Mouse (Mus musculus) liver, embryonic 14.5 days (tissue): Measurements from ENCODE around the gene Slc44a5. TPM values are rescaled to one million over a fixed set of nuclear protein-coding genes. Genes with fewer than 3 reads are reported as not detected.
A peak's percentile ranks its signal among the peaks of the same experiment; 100 is the strongest.

ENCODE experiments used
- ATAC-seq: fragments of 200-750 bp; cut with Nextera tagmentation; 2 replicates; pipeline ENCODE4 v1.8.0; 2017; ENCODE audit warnings: moderate number of reproducible peaks, mild to moderate bottlenecking, moderate library complexity; ENCODE audit not compliant: insufficient read depth
- DNase-seq, 3 experiments: peaks; one replicate each; pipeline ENCODE4 v3.0.0-alpha.2; 2012 to 2013; ENCODE audit warnings: low read depth in 3 of 3, low spot score in 3 of 3
- H3K27ac ChIP-seq: fragments of 300-500 bp; sonication (generic); 2 replicates; pipeline ENCODE4 v1.5.1; 2014; ENCODE audit warnings: moderate library complexity, mild to moderate bottlenecking, control low read depth, inconsistent platforms
- H3K27me3 ChIP-seq: fragments of 300-500 bp; sonication (generic); 2 replicates; pipeline ENCODE4 v1.6.1; 2014; ENCODE audit warnings: mild to moderate bottlenecking, low read length, moderate library complexity; ENCODE audit not compliant: control insufficient read depth, insufficient read depth
- H3K36me3 ChIP-seq: fragments of 300-500 bp; sonication (generic); replicated peaks from 2 replicates; pipeline ENCODE4 v1.6.1; 2014; ENCODE audit warnings: low read depth; ENCODE audit not compliant: control insufficient read depth, insufficient read depth
- H3K4me1 ChIP-seq, 2 experiments: fragments of 200-500 bp in 1 of 2; fragments of 300-500 bp in 1 of 2; sonication (generic) in 1 of 2; replicated peaks; 2 replicates each; pipeline ENCODE4 v1.6.1; 2012 to 2014; ENCODE audit warnings: antibody characterized with exemption in 1 of 2, inconsistent platforms in 1 of 2, low read length in 1 of 2; ENCODE audit not compliant: control insufficient read depth in 2 of 2, insufficient read depth in 2 of 2
- H3K4me2 ChIP-seq: fragments of 300-500 bp; sonication (generic); 2 replicates; pipeline ENCODE4 v1.6.1; 2014; ENCODE audit warnings: low read depth, mild to moderate bottlenecking, control low read depth, moderate library complexity
- H3K4me3 ChIP-seq, 2 experiments: fragments of 200-500 bp in 1 of 2; fragments of 300-500 bp in 1 of 2; sonication (generic) in 1 of 2; 2 replicates each; pipeline ENCODE4 v1.5.1; 2012 to 2014; ENCODE audit warnings: low read depth in 2 of 2, low read length in 2 of 2, mild to moderate bottlenecking in 2 of 2, control low read depth in 1 of 2, inconsistent platforms in 1 of 2, moderate library complexity in 1 of 2; ENCODE audit not compliant: insufficient read depth in 1 of 2
- H3K9ac ChIP-seq: fragments of 300-500 bp; sonication (generic); replicated peaks from 2 replicates; pipeline ENCODE4 v1.6.1; 2014; ENCODE audit warnings: mild to moderate bottlenecking, control low read depth, moderate library complexity
- H3K9me3 ChIP-seq: fragments of 300-500 bp; sonication (generic); 2 replicates; pipeline ENCODE4 v1.6.1; 2016; ENCODE audit warnings: low read length, mixed read lengths; ENCODE audit not compliant: control insufficient read depth
- CTCF ChIP-seq: IDR thresholded peaks from 2 replicates; pipeline ENCODE4 v1.5.1; 2016; ENCODE audit warnings: antibody characterized with exemption, low read depth, control low read depth
- EP300 ChIP-seq: IDR thresholded peaks from 2 replicates; pipeline ENCODE4 v1.6.1; 2016; ENCODE audit warnings: antibody characterized with exemption, low read depth
- WGBS: fragments of 180-500 bp; shearing (Covaris S2); extraction: QIAGEN DNeasy Blood & Tissue Kit; methylation state at CpG from one replicate; pipeline ENCODE4 v1.1.7; 2014; ENCODE audit not compliant: insufficient replicate concordance; 5-methylcytosine and 5-hydroxymethylcytosine counted together
- polyA plus RNA-seq, 2 experiments: library from polyadenylated mRNA; depleted of rRNA in 1 of 2; stranded (reverse) in 1 of 2; unstranded in 1 of 2; fragments of >200 nt; fragmentation: Nextera tagmentation in 1 of 2; extraction: Ambion mirVana in 1 of 2; gene quantifications; 2 replicates each; pipeline versions ENCODE4 v1.2.1 to v1.2.3; 2012 to 2014

Gene Slc44a5
- polyA plus RNA-seq, 2 experiments = 0.39 to 0.48 TPM

DNA sequence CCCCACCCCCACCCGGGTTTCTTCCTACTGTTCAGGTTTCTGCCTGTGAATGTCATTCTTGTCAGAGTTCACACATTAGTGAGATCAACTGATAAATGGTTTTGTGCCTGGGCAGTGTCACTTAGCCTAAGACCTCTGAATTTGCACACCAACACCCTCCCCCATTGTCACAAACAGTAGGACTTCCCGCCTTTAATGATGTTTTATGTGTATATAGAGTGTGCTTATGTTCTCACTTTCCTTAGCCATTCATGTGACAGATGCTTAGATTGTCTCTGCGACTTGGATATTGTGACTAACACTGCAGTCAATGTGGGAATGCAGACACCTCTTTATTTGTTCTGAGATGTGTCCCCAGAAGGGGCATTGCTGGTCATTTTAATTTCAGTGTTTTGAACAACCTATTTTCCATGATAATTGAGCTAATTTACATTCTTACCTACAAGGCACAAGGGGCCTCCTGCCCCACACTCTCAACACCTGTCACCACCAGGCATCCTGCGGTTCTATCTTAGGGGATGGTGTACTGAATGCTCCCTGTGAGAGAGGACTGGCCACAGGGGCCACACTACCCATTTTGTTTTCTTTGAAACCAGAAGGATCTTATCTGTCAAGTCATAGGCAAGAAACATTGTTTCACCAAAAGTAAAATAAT, 236.7 kb downstream of the Slc44a5 start:
- peaks cover 0 to 3% of the 10 kb centered on the region in 2 experiments; a peak in 1 of 4 replicates for H3K4me1 ChIP-seq
- DNase-seq (no peak), ATAC-seq (no peak)
- no peak overlapping the region for H3K4me2 ChIP-seq
- TF ChIP-seq CTCF (no peak), EP300 (no peak)
- WGBS = 26% methylated on average over 4 of the region's 4 CpGs
- H3K4me3 ChIP-seq = no peak overlapping the region
- no peaks in the 10 kb centered on the region for H3K27me3 ChIP-seq
- no peaks in the 10 kb centered on the region for H3K9me3 ChIP-seq
- no peak overlapping the region for H3K27ac ChIP-seq
- H3K9ac ChIP-seq = no peak overlapping the region
- no peaks in the 10 kb centered on the region for H3K36me3 ChIP-seq

DNA sequence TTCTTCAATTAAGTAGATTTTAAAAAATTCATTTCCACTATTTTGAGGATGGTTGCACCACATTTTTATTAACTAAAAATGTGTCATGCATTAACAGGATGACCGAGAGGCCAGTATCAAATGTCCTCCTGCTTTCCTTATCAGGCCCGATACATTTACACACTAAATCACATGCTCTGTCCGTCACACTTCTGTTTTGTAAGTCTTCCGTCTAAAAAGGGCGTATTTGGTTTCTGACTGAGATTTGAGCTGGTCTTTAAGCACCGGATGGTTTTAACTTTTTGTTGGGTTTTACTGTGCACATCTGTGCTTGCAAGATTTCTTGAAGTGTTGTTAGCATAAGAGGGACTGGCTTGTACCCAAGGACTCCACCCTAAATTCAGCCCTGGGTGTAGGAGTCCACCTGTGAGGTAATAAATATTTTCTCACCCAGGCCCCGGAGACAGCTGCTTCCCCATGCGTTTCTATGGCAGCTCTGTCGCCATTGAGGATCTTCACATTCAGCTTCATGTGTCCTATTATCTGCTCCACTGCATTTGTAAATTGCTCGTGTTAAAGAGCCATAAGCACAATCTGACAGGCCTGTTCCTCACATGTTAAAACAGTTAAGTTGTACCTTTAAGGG, 237.3 kb downstream of the Slc44a5 start:
- Histone ChIP-seq H3K9me3 (no peaks in the 10 kb centered on the region), H3K27me3 (no peaks in the 10 kb centered on the region), H3K4me3 (no peak overlapping the region), H3K4me1 (peaks cover 0 to 7% of the 10 kb centered on the region in 2 experiments; a peak in 3 of 4 replicates), H3K4me2 (no peak overlapping the region), H3K36me3 (no peaks in the 10 kb centered on the region), H3K27ac (no peak overlapping the region), H3K9ac (no peak overlapping the region)
- DNase-seq (no peak), ATAC-seq (no peak)
- TF ChIP-seq EP300 (no peak), CTCF (no peak)
- 50% methylated on average over 10 of the region's 10 CpGs for WGBS

DNA sequence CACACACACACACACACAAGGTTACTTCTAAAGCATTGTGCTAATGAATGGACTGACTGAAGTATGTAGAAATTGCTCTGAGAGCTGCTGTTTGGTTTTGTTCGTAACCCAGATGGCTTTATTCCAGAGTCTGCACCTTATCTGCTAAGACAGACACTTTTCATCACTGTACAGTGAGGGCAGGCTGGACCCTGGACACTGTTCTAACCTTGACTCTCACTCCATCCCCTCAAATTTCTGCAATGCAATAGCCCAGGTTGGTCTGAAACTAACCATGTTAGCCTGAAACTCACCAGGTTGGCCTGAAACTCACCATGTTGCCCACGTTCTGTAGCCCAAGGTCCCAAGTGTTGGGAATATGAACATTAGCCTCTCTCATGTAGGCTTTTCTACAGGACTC, 239.3 kb downstream of the Slc44a5 start:
- Histone ChIP-seq H3K4me1 (peaks cover 0 to 9% of the 10 kb centered on the region in 2 experiments; a peak in 3 of 4 replicates), H3K4me2 (no peak overlapping the region), H3K27me3 (no peaks in the 10 kb centered on the region), H3K36me3 (no peaks in the 10 kb centered on the region), H3K9ac (no peak overlapping the region), H3K27ac (no peak overlapping the region), H3K4me3 (no peak overlapping the region), H3K9me3 (no peaks in the 10 kb centered on the region)
- DNase-seq = no peak
- 45% methylated on average over 2 of the region's 2 CpGs for WGBS
- no peak for ATAC-seq
- TF ChIP-seq CTCF (no peak), EP300 (no peak)

DNA sequence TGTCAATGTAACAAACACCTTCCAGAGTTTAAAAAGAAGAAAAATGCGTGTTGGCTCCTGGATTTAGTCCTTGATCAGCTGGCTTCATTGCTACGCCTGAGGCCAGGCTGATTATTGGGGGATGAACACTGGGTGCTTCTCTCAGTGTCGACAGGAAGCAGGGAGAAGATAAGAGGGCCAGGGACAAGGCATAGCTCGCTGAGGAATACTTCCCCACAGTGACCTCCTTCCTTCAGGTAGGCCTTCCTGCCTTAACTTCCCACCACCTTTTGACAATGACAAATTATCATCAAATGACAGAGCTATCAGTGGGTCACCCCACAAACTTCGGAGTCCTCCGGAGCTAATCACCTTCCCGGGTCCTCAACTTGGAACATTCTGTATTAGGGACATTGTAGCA, 242.1 kb downstream of the Slc44a5 start:
- ATAC-seq (peak; percentile 36; the same call in 1 of the 2 replicates), DNase-seq (no peak)
- Histone ChIP-seq H3K9me3 (no peaks in the 10 kb centered on the region), H3K9ac (no peak overlapping the region), H3K27ac (no peak overlapping the region), H3K4me1 (peaks cover 0 to 9% of the 10 kb centered on the region in 2 experiments; a peak in 3 of 4 replicates), H3K4me3 (no peak overlapping the region), H3K36me3 (no peaks in the 10 kb centered on the region), H3K27me3 (no peaks in the 10 kb centered on the region), H3K4me2 (no peak overlapping the region)
- TF ChIP-seq EP300 (no peak), CTCF (no peak)
- 36% methylated on average over 7 of the region's 7 CpGs for WGBS

DNA sequence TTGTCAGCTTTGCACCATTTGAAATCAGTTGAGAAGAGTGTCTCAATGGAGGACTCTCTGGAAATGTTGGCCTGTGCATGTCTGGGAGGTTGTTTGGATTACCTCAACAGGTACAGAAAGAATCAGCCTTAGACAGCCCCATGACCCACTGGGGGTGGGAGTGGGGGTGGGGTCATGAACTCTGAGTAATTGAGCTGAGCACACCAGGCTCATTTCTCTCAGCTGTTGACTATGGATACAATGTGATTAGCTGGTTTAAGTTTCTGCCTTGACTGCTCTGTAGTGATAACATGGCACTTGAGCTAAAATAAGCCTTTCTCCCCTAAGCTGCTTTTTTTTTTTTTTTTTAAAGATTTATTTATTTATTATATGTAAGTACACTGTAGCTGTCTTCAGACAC, 242.5 kb downstream of the Slc44a5 start:
- no peaks in the 10 kb centered on the region for H3K27me3 ChIP-seq
- DNase-seq (no peak), ATAC-seq (peak; percentile 57; the same call in 1 of the 2 replicates)
- H3K9me3 ChIP-seq = no peaks in the 10 kb centered on the region
- no peak overlapping the region for H3K4me2 ChIP-seq
- H3K4me3 ChIP-seq = no peak overlapping the region
- H3K27ac ChIP-seq = no peak overlapping the region
- H3K36me3 ChIP-seq = no peaks in the 10 kb centered on the region
- H3K4me1 ChIP-seq = peaks cover 0 to 9% of the 10 kb centered on the region in 2 experiments; a peak in 3 of 4 replicates
- no peak overlapping the region for H3K9ac ChIP-seq
- TF ChIP-seq EP300 (no peak), CTCF (no peak)
